30 mouse cellular contexts compared by ENCODE assay signal in the genomic region with DNA sequence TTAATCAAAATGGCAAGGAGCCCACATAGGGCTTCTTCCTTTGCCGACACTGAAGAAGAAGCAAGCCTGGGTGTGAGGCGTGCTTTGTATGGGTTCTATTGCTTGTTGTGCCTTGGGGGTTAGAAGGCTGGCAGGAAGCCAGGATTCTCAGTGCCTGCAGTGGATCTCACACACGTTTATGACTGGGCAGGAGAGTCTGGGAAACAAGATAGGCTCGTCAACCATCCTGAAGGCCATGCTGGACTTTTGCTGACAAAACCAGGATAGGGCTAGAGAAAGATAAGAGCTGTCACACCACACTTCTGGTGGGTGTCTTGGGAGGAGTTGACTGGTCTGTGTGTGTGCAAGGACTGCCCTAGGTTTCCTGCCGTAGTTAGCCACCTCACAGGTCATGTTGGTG.
DNase-seq lines count a peak whose midpoint lies in the region; ATAC-seq and TF ChIP-seq lines count a peak whose summit lies in the region.
"Had no signal": no experiment of that assay in that cellular context is flagged by ENCODE, and none has a peak within 500 bp of the region (broad histone marks: within the 10 kb centered on the region; RNA-seq: fewer than 3 reads in every experiment).

No protein-coding gene starts in this region.

- no peaks in the 10 kb centered on the region for H3K79me2 ChIP-seq in heart, adult 2 months (replicated peaks; ENCODE audit: control insufficient read depth, insufficient read depth, low read length)

- ATAC-seq in heart, embryonic 11.5 days (replicated peaks; ENCODE audit: insufficient number of reproducible peaks, low FRiP score, low TSS enrichment): peak; percentile 74; the same call in 1 of the 2 replicates
- peak; percentile 76 for ATAC-seq in heart, embryonic 14.5 days (ENCODE audit: insufficient number of reproducible peaks, insufficient read depth, low FRiP score, low read depth)
- peak; percentile 36 for ATAC-seq in heart, postnatal 0 days (ENCODE audit: insufficient read depth, low read depth)
- ATAC-seq: forebrain, embryonic 15.5 days; hindbrain, embryonic 16.5 days; intestine, embryonic 15.5 days; Patski had no signal

- H3K9me3 ChIP-seq in heart, embryonic 11.5 days (replicated peaks; ENCODE audit: control insufficient read depth, low read length): no peaks in the 10 kb centered on the region
- no peaks in the 10 kb centered on the region for H3K9me3 ChIP-seq in heart, embryonic 14.5 days (ENCODE audit: control insufficient read depth, low read length)
- H3K9me3 ChIP-seq in heart, postnatal 0 days (replicated peaks; ENCODE audit: control insufficient read depth, low read length): no peaks in the 10 kb centered on the region
- H3K9me3 ChIP-seq: embryonic facial prominence, embryonic 10.5 days; embryonic facial prominence, embryonic 13.5 days; forebrain, embryonic 12.5 days; forebrain, embryonic 15.5 days; hindbrain, embryonic 10.5 days; hindbrain, embryonic 13.5 days; intestine, embryonic 15.5 days; kidney, embryonic 15.5 days had no signal

- 0 out of 2 replicates have a peak overlapping the region, but pooled peaks have one; percentile 0 for H3K27ac ChIP-seq in heart, embryonic 11.5 days (ENCODE audit: low read depth, low read length)
- peak overlapping the region in 1 of 2 experiments; percentile 3; a peak in 1 of 4 replicates for H3K27ac ChIP-seq in heart, embryonic 14.5 days (replicated peaks in 1 of 2; ENCODE audit: control insufficient read depth in 1 of 2, insufficient read depth in 1 of 2, low read depth in 2 of 2, low read length in 2 of 2)
- no peak overlapping the region for H3K27ac ChIP-seq in heart, postnatal 0 days (ENCODE audit: low read depth)
- H3K27ac ChIP-seq in heart, adult 2 months: no peak overlapping the region
- H3K27ac ChIP-seq: embryonic facial prominence, embryonic 10.5 days; embryonic facial prominence, embryonic 13.5 days; forebrain, embryonic 12.5 days; forebrain, embryonic 15.5 days; hindbrain, embryonic 10.5 days; hindbrain, embryonic 13.5 days; intestine, embryonic 15.5 days; kidney, embryonic 15.5 days had no signal

- TF ChIP-seq EP300 in heart, postnatal 0 days (IDR thresholded peaks at IDR 0.05; ENCODE audit: low read depth): no peak
- no peak for TF ChIP-seq EP300 in heart, adult 2 months (IDR thresholded peaks at IDR 0.05; ENCODE audit: insufficient read depth, low read depth, low read length)

- intact Hi-C loops in heart, adult 2 months (cut with DNase I): no loop called here

- no peak overlapping the region for H3K9ac ChIP-seq in heart, embryonic 11.5 days (ENCODE audit: low read depth, low read length)
- no peak overlapping the region for H3K9ac ChIP-seq in heart, embryonic 14.5 days (ENCODE audit: low read length)
- no peak overlapping the region for H3K9ac ChIP-seq in heart, postnatal 0 days (replicated peaks; ENCODE audit: low read depth, low read length)
- no peak overlapping the region for H3K9ac ChIP-seq in heart, adult 2 months (ENCODE audit: low read depth, low read length)
- H3K9ac ChIP-seq: embryonic facial prominence, embryonic 13.5 days; forebrain, embryonic 12.5 days; forebrain, embryonic 15.5 days; hindbrain, embryonic 13.5 days; intestine, embryonic 15.5 days; kidney, embryonic 15.5 days had no signal

- WGBS in heart, embryonic 11.5 days (ENCODE audit: insufficient replicate concordance): 16% methylated on average over 5 of the region's 5 CpGs
- WGBS in heart, embryonic 14.5 days: 12% methylated on average over 5 of the region's 5 CpGs
- WGBS in heart, postnatal 0 days: 12% methylated on average over 5 of the region's 5 CpGs
- WGBS in heart, adult 2 months: 21% methylated on average over 5 of the region's 5 CpGs

- H3K27me3 ChIP-seq in heart, embryonic 11.5 days (ENCODE audit: control insufficient read depth, insufficient read depth, low read length): no peaks in the 10 kb centered on the region
- H3K27me3 ChIP-seq in heart, embryonic 14.5 days (ENCODE audit: control insufficient read depth, insufficient read depth, low read length): no peaks in the 10 kb centered on the region
- H3K27me3 ChIP-seq in heart, postnatal 0 days (ENCODE audit: control insufficient read depth, insufficient read depth, low read length): no peaks in the 10 kb centered on the region
- H3K27me3 ChIP-seq in heart, adult 2 months (ENCODE audit: control insufficient read depth, insufficient read depth, low read length): no peaks in the 10 kb centered on the region
- H3K27me3 ChIP-seq: CH12.LX; embryonic facial prominence, embryonic 13.5 days; forebrain, embryonic 12.5 days; forebrain, embryonic 15.5 days; hindbrain, embryonic 13.5 days; intestine, embryonic 15.5 days; kidney, embryonic 15.5 days; Patski had no signal

- no peaks in the 10 kb centered on the region for H3K4me1 ChIP-seq in heart, embryonic 11.5 days (ENCODE audit: control insufficient read depth, insufficient read depth, low read length)
- peaks cover 8 to 9% of the 10 kb centered on the region in 2 experiments for H3K4me1 ChIP-seq in heart, embryonic 14.5 days (ENCODE audit: control insufficient read depth in 2 of 2, insufficient read depth in 2 of 2, low read length in 2 of 2)
- H3K4me1 ChIP-seq in heart, postnatal 0 days (ENCODE audit: control insufficient read depth, insufficient read depth): no peaks in the 10 kb centered on the region
- no peaks in the 10 kb centered on the region for H3K4me1 ChIP-seq in heart, adult 2 months (ENCODE audit: control insufficient read depth, insufficient read depth, low read length)
- H3K4me1 ChIP-seq: forebrain, embryonic 15.5 days; intestine, embryonic 15.5 days; kidney, embryonic 15.5 days had no signal

- no peak for DNase-seq in heart, adult 9 months (ENCODE audit: low spot score in 2 of 2)
- no peak for DNase-seq in heart, adult 18-20 months
- DNase-seq in heart, postnatal 0 days (ENCODE audit: low spot score): no peak
- no peak for DNase-seq in heart, adult 2 months
- peak; percentile 54 for DNase-seq in brain, embryonic 14.5 days (ENCODE audit: low read depth)
- DNase-seq: adrenal gland, adult 2 months; adrenal gland, postnatal 14 days; B cell, adult 2 months; cerebellum, adult 11-12 months; cerebellum, adult 8-10 months; cerebellum, postnatal 36 days; embryo, embryonic 11 days; gastrocnemius, postnatal 25 days; kidney, adult 11 months; kidney, adult 8-10 months had no signal

- no peak for TF ChIP-seq POLR2A in heart, adult 2 months (IDR thresholded peaks at IDR 0.05; ENCODE audit: insufficient read depth, low read depth, low read length)
- no peak for TF ChIP-seq POLR2A in brain, embryonic 14.5 days (IDR thresholded peaks at IDR 0.05; ENCODE audit: borderline replicate concordance, extremely low read depth, insufficient read depth, insufficient read length, poor library complexity, severe bottlenecking)

- H3K36me3 ChIP-seq in heart, embryonic 11.5 days (ENCODE audit: control insufficient read depth, insufficient read depth, low read length): no peaks in the 10 kb centered on the region
- H3K36me3 ChIP-seq in heart, embryonic 14.5 days (ENCODE audit: control insufficient read depth, insufficient read depth, low read length): no peaks in the 10 kb centered on the region
- H3K36me3 ChIP-seq in heart, postnatal 0 days (replicated peaks; ENCODE audit: control insufficient read depth, insufficient read depth, low read length): no peaks in the 10 kb centered on the region
- no peaks in the 10 kb centered on the region for H3K36me3 ChIP-seq in heart, adult 2 months (ENCODE audit: control insufficient read depth, insufficient read depth, low read length)
- H3K36me3 ChIP-seq: embryonic facial prominence, embryonic 10.5 days; embryonic facial prominence, embryonic 13.5 days; forebrain, embryonic 12.5 days; forebrain, embryonic 15.5 days; G1E; hindbrain, embryonic 10.5 days; hindbrain, embryonic 13.5 days; intestine, embryonic 15.5 days; kidney, embryonic 15.5 days had no signal

- TF ChIP-seq CTCF in heart, postnatal 0 days (IDR thresholded peaks at IDR 0.05; ENCODE audit: low read depth): no peak
- TF ChIP-seq CTCF in heart, adult 2 months (IDR thresholded peaks at IDR 0.05): no peak
- TF ChIP-seq CTCF in brain, embryonic 14.5 days (IDR thresholded peaks at IDR 0.05; ENCODE audit: borderline replicate concordance, extremely low read depth, insufficient read depth, insufficient read length): no peak

- H3K4me3 ChIP-seq in heart, embryonic 11.5 days (ENCODE audit: low read depth, low read length): no peak overlapping the region
- no peak overlapping the region for H3K4me3 ChIP-seq in heart, embryonic 14.5 days (ENCODE audit: control insufficient read depth in 1 of 2, insufficient read depth in 1 of 2, low read depth in 1 of 2, low read length in 2 of 2)
- H3K4me3 ChIP-seq in heart, postnatal 0 days (ENCODE audit: low read depth, low read length): no peak overlapping the region
- no peak overlapping the region for H3K4me3 ChIP-seq in heart, adult 2 months
- H3K4me3 ChIP-seq: embryonic facial prominence, embryonic 10.5 days; embryonic facial prominence, embryonic 13.5 days; erythroblast, embryonic 14.5 days; forebrain, embryonic 12.5 days; forebrain, embryonic 15.5 days; hindbrain, embryonic 10.5 days; hindbrain, embryonic 13.5 days; intestine, embryonic 15.5 days; kidney, embryonic 15.5 days had no signal

- no peak overlapping the region for H3K4me2 ChIP-seq in heart, embryonic 11.5 days
- H3K4me2 ChIP-seq in heart, embryonic 14.5 days (ENCODE audit: low read length): no peak overlapping the region
- no peak overlapping the region for H3K4me2 ChIP-seq in heart, postnatal 0 days (ENCODE audit: low read depth, low read length)
- H3K4me2 ChIP-seq: embryonic facial prominence, embryonic 13.5 days; forebrain, embryonic 12.5 days; forebrain, embryonic 15.5 days; hindbrain, embryonic 13.5 days; intestine, embryonic 15.5 days; kidney, embryonic 15.5 days had no signal
